Mouse (Mus musculus) T-helper 17 cell (primary cell): ENCODE data around the gene Clk1.

ENCODE experiments used
- in situ Hi-C, 2 experiments: fragments of 300-600 bp; cut with MboI, MseI; formaldehyde crosslinking; loops; 1 replicate in 1 of 2; 2 replicates in 1 of 2; pipeline ENCODE4 v1.15.1; 2025; ENCODE audit warnings: high pct_unique_total_duplicates in 2 of 2

Clk1 gene

GRCm38 (mm10) chr1:58364551-58364950, 59.3 kb downstream of the Clk1 start:
- in situ Hi-C loops: no loop called here

GRCm38 (mm10) chr1:58362296-58362695, 61.6 kb downstream of the Clk1 start:
- in situ Hi-C loops: no loop called here
